Mouse (Mus musculus): ENCODE data around the gene Zc2hc1b. TPM values are rescaled to one million over a fixed set of nuclear protein-coding genes. Genes with fewer than 3 reads are reported as not detected.
"Not testable (repeated sequence)": the region's sequence is repeated elsewhere in the genome, so short reads cannot be mapped to it uniquely, and the experiment has no call there.

Gene Zc2hc1b
- polyA plus RNA-seq, 1 experiment from 2014 or later: not detected

- 80% methylated on average over 4 of the region's 4 CpGs for WGBS
- no peak for ATAC-seq
- Histone ChIP-seq H3K27me3 (replicated peaks; ENCODE audit: control insufficient read depth, insufficient read depth, low read length) (no peaks in the 10 kb centered on the region), H3K27ac (ENCODE audit: low read length) (peak overlapping the region; percentile 59), H3K4me1 (ENCODE audit: control insufficient read depth, insufficient read depth, low read length) (peaks cover 18% of the 10 kb centered on the region; the same call in 1 of the 2 replicates), H3K4me2 (ENCODE audit: low read depth, low read length) (no peak overlapping the region), H3K9me3 (ENCODE audit: control insufficient read depth, low read length) (no peaks in the 10 kb centered on the region), H3K9ac (ENCODE audit: low read depth, low read length) (no peak overlapping the region), H3K4me3 (ENCODE audit: low read length) (no peak overlapping the region), H3K36me3 (ENCODE audit: control insufficient read depth, insufficient read depth, low read length) (no peaks in the 10 kb centered on the region)
These were observed 31.2 kb upstream of the Zc2hc1b start for GRCm38 (mm10) chr10:13209061-13209460.

- peaks cover 4% of the 10 kb centered on the region; the same call in 1 of the 2 replicates for H3K9me3 ChIP-seq (ENCODE audit: control insufficient read depth, low read length)
- WGBS: 89% methylated on average over 6 of the region's 6 CpGs
- H3K4me2 ChIP-seq (ENCODE audit: low read depth, low read length): no peak overlapping the region
- no peak for ATAC-seq
- H3K27ac ChIP-seq (ENCODE audit: low read length): no peak overlapping the region
- no peaks in the 10 kb centered on the region for H3K36me3 ChIP-seq (ENCODE audit: control insufficient read depth, insufficient read depth, low read length)
- no peaks in the 10 kb centered on the region for H3K27me3 ChIP-seq (replicated peaks; ENCODE audit: control insufficient read depth, insufficient read depth, low read length)
- H3K4me3 ChIP-seq (ENCODE audit: low read length): no peak overlapping the region
- H3K9ac ChIP-seq (ENCODE audit: low read depth, low read length): no peak overlapping the region
- H3K4me1 ChIP-seq (ENCODE audit: control insufficient read depth, insufficient read depth, low read length): no peaks in the 10 kb centered on the region
These were observed 24.0 kb upstream of the Zc2hc1b start for GRCm38 (mm10) chr10:13201741-13202293.

- no peaks in the 10 kb centered on the region for H3K27me3 ChIP-seq (replicated peaks; ENCODE audit: control insufficient read depth, insufficient read depth, low read length)
- no peaks in the 10 kb centered on the region for H3K4me1 ChIP-seq (ENCODE audit: control insufficient read depth, insufficient read depth, low read length)
- no peaks in the 10 kb centered on the region for H3K36me3 ChIP-seq (ENCODE audit: control insufficient read depth, insufficient read depth, low read length)
- H3K4me3 ChIP-seq (ENCODE audit: low read length): no peak overlapping the region
- peaks cover 4% of the 10 kb centered on the region; the same call in 1 of the 2 replicates for H3K9me3 ChIP-seq (ENCODE audit: control insufficient read depth, low read length)
- H3K4me2 ChIP-seq (ENCODE audit: low read depth, low read length): no peak overlapping the region
- H3K9ac ChIP-seq (ENCODE audit: low read depth, low read length): no peak overlapping the region
- no peak for ATAC-seq
- 92% methylated on average over 3 of the region's 3 CpGs for WGBS
- no peak overlapping the region for H3K27ac ChIP-seq (ENCODE audit: low read length)
These were observed 23.0 kb upstream of the Zc2hc1b start for GRCm38 (mm10) chr10:13200862-13201261.

- no peak overlapping the region for H3K4me3 ChIP-seq (ENCODE audit: low read length)
- ATAC-seq: no peak
- no peak overlapping the region for H3K9ac ChIP-seq (ENCODE audit: low read depth, low read length)
- WGBS: 100% methylated on average over 1 of the region's 1 CpGs
- no peak overlapping the region for H3K27ac ChIP-seq (ENCODE audit: low read length)
- H3K27me3 ChIP-seq (replicated peaks; ENCODE audit: control insufficient read depth, insufficient read depth, low read length): no peaks in the 10 kb centered on the region
- H3K9me3 ChIP-seq (ENCODE audit: control insufficient read depth, low read length): peaks cover 4% of the 10 kb centered on the region; the same call in 1 of the 2 replicates
- no peak overlapping the region for H3K4me2 ChIP-seq (ENCODE audit: low read depth, low read length)
- H3K4me1 ChIP-seq (ENCODE audit: control insufficient read depth, insufficient read depth, low read length): no peaks in the 10 kb centered on the region
- no peaks in the 10 kb centered on the region for H3K36me3 ChIP-seq (ENCODE audit: control insufficient read depth, insufficient read depth, low read length)
These were observed 21.4 kb upstream of the Zc2hc1b start for GRCm38 (mm10) chr10:13199234-13199633.

- H3K4me2 ChIP-seq (ENCODE audit: low read depth, low read length): no peak overlapping the region
- WGBS: 58% methylated on average over 8 of the region's 8 CpGs
These were observed 19.2 kb upstream of the Zc2hc1b start for GRCm38 (mm10) chr10:13196872-13197507.

GRCm38 (mm10) chr10:13193496-13193895 lies 15.7 kb upstream of the Zc2hc1b start:
- ATAC-seq; H3K9ac ChIP-seq (ENCODE audit: low read depth, low read length); H3K9me3 ChIP-seq (ENCODE audit: control insufficient read depth, low read length); H3K36me3 ChIP-seq (ENCODE audit: control insufficient read depth, insufficient read depth, low read length); H3K27me3 ChIP-seq (replicated peaks; ENCODE audit: control insufficient read depth, insufficient read depth, low read length); H3K27ac ChIP-seq (ENCODE audit: low read length): not testable (repeated sequence)
- Histone ChIP-seq H3K4me2 (ENCODE audit: low read depth, low read length) (peak overlapping the region; percentile 58), H3K4me3 (ENCODE audit: low read length) (peak overlapping the region; percentile 95), H3K4me1 (ENCODE audit: control insufficient read depth, insufficient read depth, low read length) (peaks cover 11% of the 10 kb centered on the region)
- WGBS: 81% methylated on average over 7 of the region's 7 CpGs

More at GRCm38 (mm10) chr10:13196872-13197507, 19.2 kb upstream of the Zc2hc1b start:
- H3K36me3 ChIP-seq (ENCODE audit: control insufficient read depth, insufficient read depth, low read length): no peaks in the 10 kb centered on the region
- no peak for ATAC-seq
- no peak overlapping the region for H3K9ac ChIP-seq (ENCODE audit: low read depth, low read length)
- no peak overlapping the region for H3K4me3 ChIP-seq (ENCODE audit: low read length)
- peak overlapping the region; percentile 1; the same call in 1 of the 2 replicates for H3K27ac ChIP-seq (ENCODE audit: low read length)
- no peaks in the 10 kb centered on the region for H3K9me3 ChIP-seq (ENCODE audit: control insufficient read depth, low read length)
- H3K4me1 ChIP-seq (ENCODE audit: control insufficient read depth, insufficient read depth, low read length): 0 out of 2 replicates have a peak, but pooled peaks cover 2% of the 10 kb centered on the region
- no peaks in the 10 kb centered on the region for H3K27me3 ChIP-seq (replicated peaks; ENCODE audit: control insufficient read depth, insufficient read depth, low read length)

GRCm38 (mm10) chr10:13192731-13193351 lies 15.0 kb upstream of the Zc2hc1b start, which contains the start of gene Ltv1:
Ltv1 (minus strand) TSS chr10:13193168.
- peaks cover 11% of the 10 kb centered on the region for H3K4me1 ChIP-seq (ENCODE audit: control insufficient read depth, insufficient read depth, low read length)
- peak within 1 kb of the TSS; percentile 95 for H3K4me3 ChIP-seq (ENCODE audit: low read length)
- H3K9ac ChIP-seq (ENCODE audit: low read depth, low read length): peak within 1 kb of the TSS; percentile 91
- under 1% methylated on average over 43 of the region's 43 CpGs for WGBS
- peak; percentile 99 for ATAC-seq
- peaks cover 11% of the 10 kb centered on the region for H3K36me3 ChIP-seq (ENCODE audit: control insufficient read depth, insufficient read depth, low read length)
- no peaks in the 10 kb centered on the region for H3K27me3 ChIP-seq (replicated peaks; ENCODE audit: control insufficient read depth, insufficient read depth, low read length)
- H3K9me3 ChIP-seq (ENCODE audit: control insufficient read depth, low read length): no peaks in the 10 kb centered on the region
- peak within 1 kb of the TSS; percentile 95 for H3K27ac ChIP-seq (ENCODE audit: low read length)
- peak within 1 kb of the TSS; percentile 58 for H3K4me2 ChIP-seq (ENCODE audit: low read depth, low read length)

GRCm38 (mm10) chr10:13189881-13190280 lies 12.1 kb upstream of the Zc2hc1b start:
- H3K4me1 ChIP-seq (ENCODE audit: control insufficient read depth, insufficient read depth, low read length): peaks cover 11% of the 10 kb centered on the region
- H3K9me3 ChIP-seq (ENCODE audit: control insufficient read depth, low read length): no peaks in the 10 kb centered on the region
- H3K36me3 ChIP-seq (ENCODE audit: control insufficient read depth, insufficient read depth, low read length): peaks cover 19% of the 10 kb centered on the region
- no peaks in the 10 kb centered on the region for H3K27me3 ChIP-seq (replicated peaks; ENCODE audit: control insufficient read depth, insufficient read depth, low read length)
- no peak overlapping the region for H3K9ac ChIP-seq (ENCODE audit: low read depth, low read length)
- 81% methylated on average over 5 of the region's 5 CpGs for WGBS
- no peak overlapping the region for H3K4me3 ChIP-seq (ENCODE audit: low read length)
- peak overlapping the region; percentile 25; the same call in 1 of the 2 replicates for H3K4me2 ChIP-seq (ENCODE audit: low read depth, low read length)
- H3K27ac ChIP-seq (ENCODE audit: low read length): peak overlapping the region; percentile 16; the same call in 1 of the 2 replicates
- ATAC-seq: peak; percentile 61

GRCm38 (mm10) chr10:13186754-13187153 lies 8.9 kb upstream of the Zc2hc1b start:
- WGBS: 73% methylated on average over 3 of the region's 3 CpGs
- no peak for ATAC-seq
- peak overlapping the region; percentile 47 for H3K27ac ChIP-seq (ENCODE audit: low read length)
- H3K27me3 ChIP-seq (replicated peaks; ENCODE audit: control insufficient read depth, insufficient read depth, low read length): no peaks in the 10 kb centered on the region
- H3K36me3 ChIP-seq (ENCODE audit: control insufficient read depth, insufficient read depth, low read length): peaks cover 23% of the 10 kb centered on the region
- no peaks in the 10 kb centered on the region for H3K9me3 ChIP-seq (ENCODE audit: control insufficient read depth, low read length)
- H3K9ac ChIP-seq (ENCODE audit: low read depth, low read length): no peak overlapping the region
- no peak overlapping the region for H3K4me3 ChIP-seq (ENCODE audit: low read length)
- H3K4me1 ChIP-seq (ENCODE audit: control insufficient read depth, insufficient read depth, low read length): peaks cover 8% of the 10 kb centered on the region
- no peak overlapping the region for H3K4me2 ChIP-seq (ENCODE audit: low read depth, low read length)
